Mouse (Mus musculus) hindlimb bud, embryonic 11.5 days (tissue): ENCODE results near the gene Gm20809.
"Not testable (repeated sequence)": the region's sequence is repeated elsewhere in the genome, so short reads cannot be mapped to it uniquely, and the experiment has no call there.

Experiments
- DNase-seq: peaks from one replicate; pipeline ENCODE4 v3.0.0-alpha.2; 2012; ENCODE audit warnings: low read depth, low spot score; ENCODE audit errors: extremely low spot score

Gm20809 gene

GRCm38 (mm10) chrY:24454757-24455156 is at the start of gene Gm20809:
Gm20809 (plus strand) TSS chrY:24455057.
- not testable (repeated sequence) for DNase-seq
